Mouse (Mus musculus) retina, adult 2 months (tissue): ENCODE measurements around the gene Per1.
"Not testable (repeated sequence)": the region's sequence is repeated elsewhere in the genome, so short reads cannot be mapped to it uniquely, and the experiment has no call there.

Experiments used
- DNase-seq: peaks from one replicate; pipeline ENCODE4 v3.0.0-alpha.2; 2012; ENCODE audit warnings: low read depth, low spot score

The Per1 gene

GRCm38 (mm10) chr11:69080855-69081222, 14.2 kb upstream of the Per1 start:
- DNase-seq: no peak

- no peak for DNase-seq
Measured at GRCm38 (mm10) chr11:69081613-69082012, 13.4 kb upstream of the Per1 start.

- no peak for DNase-seq
Measured at GRCm38 (mm10) chr11:69085608-69086007, 9.4 kb upstream of the Per1 start.

GRCm38 (mm10) chr11:69086390-69086789, 8.6 kb upstream of the Per1 start:
- no peak for DNase-seq

- DNase-seq: no peak
Measured at GRCm38 (mm10) chr11:69087082-69087481, 7.9 kb upstream of the Per1 start.

GRCm38 (mm10) chr11:69087597-69087996, 7.4 kb upstream of the Per1 start:
- DNase-seq: no peak

- peak; percentile 79 for DNase-seq
Measured at GRCm38 (mm10) chr11:69088103-69088855, 6.7 kb upstream of the Per1 start, which contains the start of gene Vamp2. Gene Vamp2 (plus strand): TSS chr11:69088490.

- DNase-seq: no peak
Measured at GRCm38 (mm10) chr11:69088856-69089615, 6.0 kb upstream of the Per1 start.

GRCm38 (mm10) chr11:69089616-69090290, 5.3 kb upstream of the Per1 start:
- no peak for DNase-seq

GRCm38 (mm10) chr11:69090367-69090766, 4.7 kb upstream of the Per1 start:
- no peak for DNase-seq

- DNase-seq: no peak
Measured at GRCm38 (mm10) chr11:69091566-69092385, 3.2 kb upstream of the Per1 start.

GRCm38 (mm10) chr11:69092386-69092751, 2.6 kb upstream of the Per1 start:
- peak; percentile 77 for DNase-seq

GRCm38 (mm10) chr11:69092871-69093270, 2.1 kb upstream of the Per1 start:
- no peak for DNase-seq

GRCm38 (mm10) chr11:69093856-69094255, 1.2 kb upstream of the Per1 start:
- not testable (repeated sequence) for DNase-seq

GRCm38 (mm10) chr11:69095511-69096231, 654 bp downstream of the Per1 start:
- DNase-seq: no peak

GRCm38 (mm10) chr11:69096360-69096986, 1.5 kb downstream of the Per1 start:
- DNase-seq: no peak

GRCm38 (mm10) chr11:69096987-69097900, 2.2 kb downstream of the Per1 start:
- peak; percentile 74 for DNase-seq

- no peak for DNase-seq
Measured at GRCm38 (mm10) chr11:69098039-69098761, 3.2 kb downstream of the Per1 start.

- DNase-seq: peak; percentile 95
Measured at GRCm38 (mm10) chr11:69098762-69099091, 3.7 kb downstream of the Per1 start.
